Mouse (Mus musculus): Measurements from ENCODE around the gene Tnk2.

- TF ChIP-seq TCF3 (IDR thresholded peaks at IDR 0.05; ENCODE audit: insufficient read length, low read depth): no peak
- TF ChIP-seq E2F4 (IDR thresholded peaks at IDR 0.05; ENCODE audit: insufficient read depth): no peak
- no peak for TF ChIP-seq SRF (IDR thresholded peaks at IDR 0.05; ENCODE audit: control insufficient read depth, insufficient read length, low read depth)
- TF ChIP-seq MYOG (IDR thresholded peaks at IDR 0.05; ENCODE audit: control insufficient read depth in 1 of 3, insufficient read depth in 1 of 3, insufficient read length in 2 of 3, low read depth in 2 of 3): peak in 2 of 3 experiments; percentile 5 to 40
- peak; percentile 74 for TF ChIP-seq POLR2A (IDR thresholded peaks at IDR 0.05; ENCODE audit: insufficient read length, low read depth)
- TF ChIP-seq USF1 (IDR thresholded peaks at IDR 0.05; ENCODE audit: low read depth): no peak
Observed at GRCm38 (mm10) chr16:32643661-32644061, at the start of gene Tnk2.

All from myocyte (in vitro differentiated cells).